Mouse (Mus musculus): ENCODE data around the gene Wnt5a. TPM values are rescaled to one million over a fixed set of nuclear protein-coding genes. Genes with fewer than 3 reads are reported as not detected.

Gene Wnt5a
- polyA plus RNA-seq, 1 experiment from 2014 or later = 22.8 TPM

DNA sequence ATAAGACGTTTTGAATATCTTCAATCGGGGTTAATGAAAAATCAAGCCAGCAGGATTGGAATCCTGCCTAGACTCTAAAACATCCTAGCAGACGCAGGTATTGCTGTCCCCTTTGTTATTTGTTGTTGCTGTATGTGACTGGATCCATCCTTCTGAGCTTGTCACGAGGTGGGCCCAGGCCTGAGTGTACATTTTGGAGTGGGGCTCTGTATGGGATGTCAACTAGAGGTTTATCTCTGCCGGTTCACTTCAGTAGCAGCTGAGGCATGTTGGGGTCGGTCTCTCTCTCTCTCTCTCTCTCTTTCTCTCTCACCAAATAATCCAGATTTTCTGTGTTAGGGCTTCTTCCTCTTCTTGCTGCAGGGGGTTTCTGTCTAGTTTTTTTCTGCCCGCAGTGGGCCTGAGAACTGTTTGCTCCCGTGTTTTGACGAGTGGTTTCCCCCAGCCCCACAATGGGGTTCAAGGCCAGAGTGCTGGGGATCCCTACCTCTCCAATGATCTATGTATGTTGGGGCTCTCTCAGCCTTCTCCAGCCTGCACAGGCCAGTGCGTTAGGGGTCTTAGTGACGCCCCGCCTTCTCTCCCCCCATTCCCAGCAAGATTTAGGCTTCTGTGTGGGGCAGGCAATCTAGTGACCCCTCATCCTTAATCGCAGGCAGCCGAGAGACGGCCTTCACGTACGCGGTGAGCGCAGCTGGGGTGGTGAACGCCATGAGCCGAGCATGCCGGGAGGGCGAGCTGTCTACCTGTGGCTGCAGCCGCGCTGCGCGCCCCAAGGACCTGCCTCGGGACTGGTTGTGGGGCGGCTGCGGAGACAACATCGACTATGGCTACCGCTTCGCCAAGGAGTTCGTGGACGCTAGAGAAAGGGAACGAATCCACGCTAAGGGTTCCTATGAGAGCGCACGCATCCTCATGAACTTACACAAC lies 13.3 kb downstream of the Wnt5a start:
- Histone ChIP-seq H3K36me3 (ENCODE audit: control insufficient read depth, insufficient read depth, low read length) (no peaks in the 10 kb centered on the region; the same call in 1 of the 2 replicates), H3K27ac (ENCODE audit: low read length) (no peak overlapping the region), H3K4me3 (ENCODE audit: low read length) (no peak overlapping the region), H3K9me3 (ENCODE audit: control insufficient read depth, low read length) (no peaks in the 10 kb centered on the region), H3K27me3 (ENCODE audit: control insufficient read depth, insufficient read depth, low read depth, low read length) (peaks cover 6% of the 10 kb centered on the region; the same call in 1 of the 2 replicates), H3K4me2 (ENCODE audit: low read depth, low read length) (no peak overlapping the region), H3K9ac (ENCODE audit: low read length) (no peak overlapping the region), H3K4me1 (replicated peaks; ENCODE audit: control insufficient read depth, insufficient read depth, low read length) (no peaks in the 10 kb centered on the region)
- WGBS = 71% methylated on average over 39 of the region's 39 CpGs
- no peak for ATAC-seq (ENCODE audit: low read depth)

DNA sequence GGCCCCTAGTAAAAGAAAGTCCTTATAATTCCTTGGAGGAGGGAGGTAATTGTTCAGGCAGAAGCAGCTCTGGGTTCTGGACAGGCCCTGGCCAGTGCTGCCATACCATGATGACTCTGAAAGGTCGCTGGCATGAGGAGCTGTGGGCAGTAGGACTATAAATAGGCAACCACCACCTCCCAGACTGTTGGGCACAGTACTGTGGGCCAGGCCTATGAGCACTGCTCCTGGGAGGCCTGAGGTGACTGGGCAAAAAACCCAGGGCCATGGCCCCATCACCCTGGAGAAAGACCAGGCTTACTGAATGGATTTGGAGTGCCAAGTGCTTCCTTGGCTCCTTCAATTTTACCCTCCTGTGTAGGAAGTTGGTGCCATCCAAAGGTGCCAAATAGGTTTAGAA lies 16.6 kb downstream of the Wnt5a start:
- Histone ChIP-seq H3K36me3 (ENCODE audit: control insufficient read depth, insufficient read depth, low read length) (no peaks in the 10 kb centered on the region; the same call in 1 of the 2 replicates), H3K4me1 (replicated peaks; ENCODE audit: control insufficient read depth, insufficient read depth, low read length) (no peaks in the 10 kb centered on the region), H3K4me2 (ENCODE audit: low read depth, low read length) (no peak overlapping the region), H3K27ac (ENCODE audit: low read length) (no peak overlapping the region), H3K9me3 (ENCODE audit: control insufficient read depth, low read length) (no peaks in the 10 kb centered on the region), H3K9ac (ENCODE audit: low read length) (no peak overlapping the region), H3K27me3 (ENCODE audit: control insufficient read depth, insufficient read depth, low read depth, low read length) (no peaks in the 10 kb centered on the region), H3K4me3 (ENCODE audit: low read length) (no peak overlapping the region)
- WGBS = 87% methylated on average over 1 of the region's 1 CpGs
- ATAC-seq (ENCODE audit: low read depth) = no peak

DNA sequence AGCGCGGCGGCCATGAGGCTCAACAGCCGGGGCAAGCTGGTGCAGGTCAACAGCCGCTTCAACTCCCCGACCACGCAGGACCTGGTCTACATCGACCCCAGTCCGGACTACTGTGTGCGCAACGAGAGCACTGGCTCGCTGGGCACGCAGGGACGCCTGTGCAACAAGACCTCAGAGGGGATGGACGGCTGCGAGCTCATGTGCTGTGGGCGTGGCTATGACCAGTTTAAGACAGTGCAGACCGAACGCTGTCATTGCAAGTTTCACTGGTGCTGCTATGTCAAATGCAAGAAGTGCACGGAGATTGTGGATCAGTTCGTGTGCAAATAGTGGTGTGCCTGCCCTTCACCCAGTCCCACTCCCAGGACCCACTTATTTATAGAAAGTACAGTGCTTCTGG lies 18.1 kb downstream of the Wnt5a start:
- no peak for ATAC-seq (ENCODE audit: low read depth)
- Histone ChIP-seq H3K27me3 (ENCODE audit: control insufficient read depth, insufficient read depth, low read depth, low read length) (no peaks in the 10 kb centered on the region), H3K4me3 (ENCODE audit: low read length) (no peak overlapping the region), H3K36me3 (ENCODE audit: control insufficient read depth, insufficient read depth, low read length) (no peaks in the 10 kb centered on the region; the same call in 1 of the 2 replicates), H3K9me3 (ENCODE audit: control insufficient read depth, low read length) (no peaks in the 10 kb centered on the region), H3K4me2 (ENCODE audit: low read depth, low read length) (no peak overlapping the region), H3K4me1 (replicated peaks; ENCODE audit: control insufficient read depth, insufficient read depth, low read length) (no peaks in the 10 kb centered on the region), H3K9ac (ENCODE audit: low read length) (no peak overlapping the region), H3K27ac (ENCODE audit: low read length) (no peak overlapping the region)
- 76% methylated on average over 21 of the region's 21 CpGs for WGBS

GRCm38 (mm10) chr14:28525566-28525965 lies 21.0 kb downstream of the Wnt5a start:
- H3K4me3 ChIP-seq (ENCODE audit: low read length) = no peak overlapping the region
- H3K27me3 ChIP-seq (ENCODE audit: control insufficient read depth, insufficient read depth, low read depth, low read length) = no peaks in the 10 kb centered on the region
- no peaks in the 10 kb centered on the region for H3K9me3 ChIP-seq (ENCODE audit: control insufficient read depth, low read length)
- WGBS = 55% methylated on average over 1 of the region's 1 CpGs
- no peaks in the 10 kb centered on the region for H3K4me1 ChIP-seq (replicated peaks; ENCODE audit: control insufficient read depth, insufficient read depth, low read length)
- no peaks in the 10 kb centered on the region for H3K36me3 ChIP-seq (ENCODE audit: control insufficient read depth, insufficient read depth, low read length)
- no peak overlapping the region for H3K9ac ChIP-seq (ENCODE audit: low read length)
- no peak overlapping the region for H3K4me2 ChIP-seq (ENCODE audit: low read depth, low read length)
- no peak overlapping the region for H3K27ac ChIP-seq (ENCODE audit: low read length)
- 0 out of 2 replicates have a peak, but pooled peaks have one; percentile 31 for ATAC-seq (ENCODE audit: low read depth)

GRCm38 (mm10) chr14:28528151-28528685 lies 23.7 kb downstream of the Wnt5a start:
- Histone ChIP-seq H3K9me3 (ENCODE audit: control insufficient read depth, low read length) (no peaks in the 10 kb centered on the region), H3K27me3 (ENCODE audit: control insufficient read depth, insufficient read depth, low read depth, low read length) (no peaks in the 10 kb centered on the region; the same call in 1 of the 2 replicates), H3K4me2 (ENCODE audit: low read depth, low read length) (no peak overlapping the region), H3K27ac (ENCODE audit: low read length) (no peak overlapping the region), H3K4me3 (ENCODE audit: low read length) (no peak overlapping the region), H3K4me1 (replicated peaks; ENCODE audit: control insufficient read depth, insufficient read depth, low read length) (no peaks in the 10 kb centered on the region), H3K9ac (ENCODE audit: low read length) (no peak overlapping the region), H3K36me3 (ENCODE audit: control insufficient read depth, insufficient read depth, low read length) (no peaks in the 10 kb centered on the region)
- WGBS = 70% methylated on average over 2 of the region's 2 CpGs
- no peak for ATAC-seq (ENCODE audit: low read depth)

- WGBS = 11% methylated on average over 1 of the region's 1 CpGs
- H3K27me3 ChIP-seq (ENCODE audit: control insufficient read depth, insufficient read depth, low read depth, low read length) = no peaks in the 10 kb centered on the region; the same call in 1 of the 2 replicates
These were observed 27.0 kb downstream of the Wnt5a start for GRCm38 (mm10) chr14:28531531-28531930.

GRCm38 (mm10) chr14:28532943-28533342 lies 28.4 kb downstream of the Wnt5a start:
- H3K9me3 ChIP-seq (ENCODE audit: control insufficient read depth, low read length) = no peaks in the 10 kb centered on the region
- no peaks in the 10 kb centered on the region for H3K4me1 ChIP-seq (replicated peaks; ENCODE audit: control insufficient read depth, insufficient read depth, low read length)
- H3K36me3 ChIP-seq (ENCODE audit: control insufficient read depth, insufficient read depth, low read length) = no peaks in the 10 kb centered on the region
- no peak overlapping the region for H3K4me2 ChIP-seq (ENCODE audit: low read depth, low read length)
- 70% methylated on average over 11 of the region's 11 CpGs for WGBS
- no peak overlapping the region for H3K9ac ChIP-seq (ENCODE audit: low read length)
- no peak overlapping the region for H3K27ac ChIP-seq (ENCODE audit: low read length)
- no peaks in the 10 kb centered on the region; the same call in 1 of the 2 replicates for H3K27me3 ChIP-seq (ENCODE audit: control insufficient read depth, insufficient read depth, low read depth, low read length)
- no peak overlapping the region for H3K4me3 ChIP-seq (ENCODE audit: low read length)
- ATAC-seq (ENCODE audit: low read depth) = no peak

More at GRCm38 (mm10) chr14:28531531-28531930, 27.0 kb downstream of the Wnt5a start:
- H3K4me2 ChIP-seq (ENCODE audit: low read depth, low read length) = no peak overlapping the region
- no peak overlapping the region for H3K9ac ChIP-seq (ENCODE audit: low read length)
- no peaks in the 10 kb centered on the region for H3K36me3 ChIP-seq (ENCODE audit: control insufficient read depth, insufficient read depth, low read length)
- H3K4me1 ChIP-seq (replicated peaks; ENCODE audit: control insufficient read depth, insufficient read depth, low read length) = no peaks in the 10 kb centered on the region
- H3K27ac ChIP-seq (ENCODE audit: low read length) = no peak overlapping the region
- no peak for ATAC-seq (ENCODE audit: low read depth)
- H3K4me3 ChIP-seq (ENCODE audit: low read length) = no peak overlapping the region
- H3K9me3 ChIP-seq (ENCODE audit: control insufficient read depth, low read length) = no peaks in the 10 kb centered on the region

DNA sequence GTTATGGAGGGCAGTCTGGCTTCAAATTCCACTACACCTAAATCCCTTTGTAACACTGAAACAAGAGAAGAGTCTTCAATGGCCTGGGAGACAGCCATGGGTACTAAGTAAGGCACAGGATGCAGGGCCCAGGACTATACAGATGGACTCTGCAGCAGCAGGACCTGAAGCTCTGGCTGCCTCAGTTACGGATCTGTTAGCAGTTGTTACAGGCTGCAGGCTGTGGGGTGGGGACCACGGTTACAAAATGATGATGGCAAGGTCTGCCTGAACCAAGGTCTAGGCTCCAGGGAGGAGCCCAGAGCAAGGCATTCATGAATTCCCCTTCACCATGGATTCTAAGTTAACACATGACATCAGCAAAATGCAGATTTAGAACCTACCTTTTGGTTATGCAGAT lies 29.3 kb downstream of the Wnt5a start:
- Histone ChIP-seq H3K4me1 (replicated peaks; ENCODE audit: control insufficient read depth, insufficient read depth, low read length) (no peaks in the 10 kb centered on the region), H3K4me2 (ENCODE audit: low read depth, low read length) (no peak overlapping the region), H3K9me3 (ENCODE audit: control insufficient read depth, low read length) (no peaks in the 10 kb centered on the region), H3K36me3 (ENCODE audit: control insufficient read depth, insufficient read depth, low read length) (no peaks in the 10 kb centered on the region), H3K4me3 (ENCODE audit: low read length) (no peak overlapping the region), H3K9ac (ENCODE audit: low read length) (no peak overlapping the region), H3K27ac (ENCODE audit: low read length) (no peak overlapping the region), H3K27me3 (ENCODE audit: control insufficient read depth, insufficient read depth, low read depth, low read length) (no peaks in the 10 kb centered on the region; the same call in 1 of the 2 replicates)
- WGBS = 82% methylated on average over 2 of the region's 2 CpGs
- ATAC-seq (ENCODE audit: low read depth) = no peak

DNA sequence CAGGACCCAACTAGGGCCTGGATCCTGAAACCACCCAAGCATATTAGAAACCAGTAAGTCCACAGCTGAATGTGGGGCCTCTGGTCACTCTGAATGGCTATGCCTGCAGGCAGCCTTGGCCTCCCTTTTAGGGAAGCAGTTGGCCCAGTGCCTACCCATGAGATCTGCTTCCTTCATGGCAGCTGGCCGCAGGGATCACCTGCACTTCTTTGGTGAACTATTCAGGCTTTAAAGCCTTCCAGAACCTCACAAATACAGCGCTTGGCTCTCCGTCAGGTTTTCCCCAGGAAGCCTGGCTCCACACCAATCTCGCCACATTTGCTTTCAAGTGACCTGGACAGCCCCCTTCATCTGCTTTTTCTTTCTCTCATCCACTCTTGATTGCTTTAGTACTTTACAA lies 31.3 kb downstream of the Wnt5a start:
- Histone ChIP-seq H3K9ac (ENCODE audit: low read length) (no peak overlapping the region), H3K4me2 (ENCODE audit: low read depth, low read length) (no peak overlapping the region), H3K4me3 (ENCODE audit: low read length) (no peak overlapping the region), H3K27ac (ENCODE audit: low read length) (no peak overlapping the region), H3K4me1 (replicated peaks; ENCODE audit: control insufficient read depth, insufficient read depth, low read length) (no peaks in the 10 kb centered on the region), H3K27me3 (ENCODE audit: control insufficient read depth, insufficient read depth, low read depth, low read length) (no peaks in the 10 kb centered on the region; the same call in 1 of the 2 replicates), H3K36me3 (ENCODE audit: control insufficient read depth, insufficient read depth, low read length) (no peaks in the 10 kb centered on the region), H3K9me3 (ENCODE audit: control insufficient read depth, low read length) (no peaks in the 10 kb centered on the region)
- 78% methylated on average over 4 of the region's 4 CpGs for WGBS
- ATAC-seq (ENCODE audit: low read depth) = no peak
